Mouse (Mus musculus): ENCODE data around the gene A130010J15Rik.

The A130010J15Rik gene

DNA sequence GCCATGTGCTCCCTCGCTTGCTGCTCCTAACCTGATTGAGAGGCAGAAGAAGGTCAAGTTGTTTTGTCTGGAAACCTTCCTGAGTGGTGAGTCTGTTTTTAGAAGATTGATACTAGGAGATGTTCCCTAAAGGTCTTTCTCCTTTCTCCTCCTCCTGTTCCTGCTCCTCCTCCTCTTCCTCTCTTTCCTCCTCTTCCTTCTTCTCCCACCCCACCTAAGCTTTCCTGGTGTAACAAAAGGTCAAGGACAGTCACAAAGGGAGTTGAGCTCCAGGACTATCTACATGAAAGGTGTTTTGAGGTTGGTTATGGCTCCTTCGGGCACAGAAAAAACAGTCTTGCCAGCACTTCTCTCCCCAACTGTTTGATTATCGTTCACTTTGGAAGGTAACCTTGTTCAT, at the start of gene A130010J15Rik:
A130010J15Rik (plus strand) TSS at position 301 of the 400 bp plus-strand sequence.
- no peak for DNase-seq (ENCODE audit: low spot score)

DNA sequence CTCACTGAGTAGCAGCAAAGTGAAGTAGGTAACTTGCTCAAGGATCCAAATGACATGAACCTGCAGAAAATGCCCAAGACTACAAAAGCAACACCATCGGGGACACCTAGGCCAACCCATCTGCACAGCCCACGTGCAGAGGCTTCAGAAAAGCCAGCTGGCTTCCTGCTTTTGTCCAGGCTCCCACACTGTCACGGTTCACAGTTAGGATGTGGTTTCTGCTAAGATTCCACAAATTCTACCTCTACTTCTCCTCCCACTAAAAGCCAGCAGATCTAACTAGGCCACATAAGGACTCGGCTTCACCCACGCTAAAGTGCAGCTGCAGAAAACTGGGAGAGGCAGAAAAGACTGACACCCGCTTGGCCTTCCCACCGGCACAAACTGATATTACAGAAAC, 45.1 kb upstream of the A130010J15Rik start:
- DNase-seq (ENCODE audit: low spot score) = no peak

DNA sequence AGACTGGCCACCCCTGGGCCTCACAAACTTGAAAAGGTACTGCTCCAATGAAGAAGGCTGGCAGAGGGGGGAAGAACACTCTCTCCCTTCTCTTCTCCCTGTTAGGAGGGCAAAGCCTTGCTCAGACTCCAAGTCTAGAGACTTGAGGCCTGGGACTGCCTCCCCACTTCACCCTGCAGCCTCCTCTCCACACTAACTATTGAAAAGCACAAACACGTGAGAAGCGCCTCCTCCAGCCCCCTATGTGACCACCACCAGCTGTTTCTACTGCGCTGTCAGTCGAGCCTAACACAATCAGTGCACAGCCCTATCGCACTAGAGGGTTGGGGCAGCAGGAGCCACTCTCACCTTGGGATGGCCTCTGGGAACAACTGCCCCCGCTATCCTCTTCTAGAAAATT, 44.6 kb upstream of the A130010J15Rik start:
- DNase-seq (ENCODE audit: low spot score) = no peak

DNA sequence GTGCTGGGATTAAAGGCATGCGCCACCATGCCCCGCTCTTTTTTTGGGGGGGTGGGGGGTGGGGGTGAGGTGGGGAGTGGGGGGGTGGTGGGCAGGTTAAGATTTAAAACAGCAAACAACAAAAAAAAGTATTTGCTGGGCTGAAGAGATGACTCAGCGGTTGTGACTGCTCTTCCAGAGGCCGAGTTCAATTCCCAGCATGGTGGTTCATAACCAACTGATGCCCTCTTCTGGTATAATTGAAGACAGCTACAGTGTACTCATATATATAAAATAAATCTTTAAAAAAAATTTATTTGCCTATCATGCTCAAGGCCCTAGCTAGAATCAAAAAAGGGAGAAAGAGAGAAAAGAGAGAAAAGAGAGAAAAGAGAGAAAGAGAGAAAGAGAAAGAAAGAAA, 42.0 kb upstream of the A130010J15Rik start:
- DNase-seq (ENCODE audit: low spot score) = peak; percentile 20

DNA sequence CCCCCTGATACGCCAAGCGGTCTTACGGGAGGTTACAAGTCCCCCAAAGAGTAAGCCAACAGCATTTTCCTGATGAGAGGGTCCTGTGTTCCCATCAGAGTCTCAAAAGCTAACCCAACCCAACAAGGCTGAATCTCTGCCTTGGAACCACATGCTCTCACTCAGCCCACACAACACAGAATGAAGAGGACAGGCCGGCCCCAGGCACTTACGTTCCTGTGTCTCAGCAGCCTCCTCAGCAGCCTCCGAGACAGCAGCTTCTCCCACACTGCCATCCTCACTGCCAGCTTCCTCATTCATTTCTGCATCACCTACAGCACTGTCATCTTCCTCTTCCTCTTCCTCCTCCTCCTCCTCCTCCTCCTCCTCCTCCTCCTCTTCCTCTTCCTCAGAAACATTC, 39.8 kb upstream of the A130010J15Rik start:
- DNase-seq (ENCODE audit: low spot score) = no peak

DNA sequence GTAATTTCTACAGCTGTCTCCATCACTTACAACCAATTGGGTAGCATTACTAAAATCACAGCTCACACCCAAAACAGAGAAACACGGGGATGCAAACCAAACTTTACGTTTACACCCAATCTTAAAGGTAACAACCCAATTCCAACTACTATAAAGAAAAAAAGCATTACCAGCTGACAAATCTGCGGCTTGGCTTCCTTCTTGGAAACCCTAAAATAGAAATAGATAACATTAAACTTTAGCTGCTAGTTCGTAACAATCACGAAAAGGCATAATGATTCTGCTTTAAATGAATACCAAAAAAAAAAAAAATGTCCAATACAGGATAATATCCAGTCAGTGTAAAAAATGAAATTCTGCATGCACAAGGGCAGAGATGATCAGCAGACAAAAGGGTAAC, 38.5 kb upstream of the A130010J15Rik start:
- DNase-seq (ENCODE audit: low spot score) = peak; percentile 5

DNA sequence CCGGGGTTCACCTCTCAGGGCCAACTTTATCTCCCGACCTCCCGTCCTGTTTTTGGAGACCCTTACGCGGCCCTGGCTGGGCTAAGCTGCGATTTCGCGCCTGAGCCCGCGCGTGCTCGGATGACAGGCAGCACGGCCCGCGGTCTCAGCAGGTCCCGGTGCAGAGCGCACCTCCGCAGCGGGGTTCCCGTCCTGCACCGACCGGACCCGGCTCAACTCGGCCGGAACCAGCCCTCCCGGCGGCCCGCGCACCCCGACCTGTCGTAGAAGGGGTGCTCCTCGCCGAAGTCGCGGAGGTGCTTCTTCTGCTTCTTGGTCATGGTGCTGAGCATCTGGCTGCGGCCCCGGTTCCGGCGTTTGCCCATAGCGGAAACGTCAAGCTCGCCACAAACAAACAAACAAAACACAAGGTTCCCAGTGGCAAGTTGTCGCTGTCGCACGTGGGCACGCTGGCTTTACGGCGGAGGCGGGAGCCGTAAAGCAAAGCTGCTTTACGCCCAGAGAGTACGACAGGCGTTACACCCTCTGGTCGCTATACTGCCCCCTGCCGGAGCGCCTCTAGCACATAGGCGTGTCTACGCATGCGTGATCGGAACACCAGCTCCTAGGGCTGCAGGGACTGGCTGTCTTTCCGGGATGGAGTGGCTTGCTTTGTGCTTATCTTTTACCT, 37.9 kb upstream of the A130010J15Rik start, which contains the start of gene Diexf:
Diexf (minus strand) TSS at position 487 of the 670 bp plus-strand sequence.
- peak; percentile 99 for DNase-seq (ENCODE audit: low spot score)

DNA sequence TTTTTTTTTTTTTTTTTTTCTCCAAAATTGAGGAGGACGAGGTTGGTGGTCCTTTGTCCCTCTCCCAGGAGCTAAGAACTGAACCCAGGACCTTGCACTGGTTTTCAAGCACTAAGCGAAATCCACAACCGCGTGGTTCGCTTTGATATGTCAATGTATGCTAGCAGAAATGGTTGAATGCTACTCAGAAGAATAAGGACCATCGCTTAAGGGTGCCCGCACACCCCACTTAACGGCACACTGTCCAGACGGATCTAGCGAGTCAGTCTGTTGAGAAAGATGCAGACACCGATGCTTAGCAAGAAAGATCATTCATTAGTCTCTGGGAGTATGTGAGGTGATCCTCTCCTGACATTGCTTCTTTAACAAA, 37.4 kb upstream of the A130010J15Rik start:
- no peak for DNase-seq (ENCODE audit: low spot score)

DNA sequence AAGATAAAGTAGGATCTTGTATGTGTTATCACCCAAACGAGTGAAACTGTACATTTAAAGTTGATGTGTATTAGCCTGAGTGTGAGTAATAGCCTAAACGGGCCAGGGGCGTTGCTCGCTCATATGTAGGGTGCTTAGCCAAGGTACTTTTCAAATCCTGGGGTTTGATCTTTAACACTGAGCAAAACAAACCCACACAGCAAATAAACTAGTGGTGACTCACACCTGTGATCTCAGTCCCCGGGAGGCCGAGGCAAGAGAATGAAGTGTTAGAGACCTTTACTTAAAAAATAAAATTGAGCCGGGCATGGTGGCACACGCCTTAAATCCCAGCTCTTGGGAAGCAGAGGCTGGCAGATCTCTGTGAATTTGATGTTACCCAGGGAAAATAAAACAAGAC, 37.0 kb upstream of the A130010J15Rik start:
- no peak for DNase-seq (ENCODE audit: low spot score)

DNA sequence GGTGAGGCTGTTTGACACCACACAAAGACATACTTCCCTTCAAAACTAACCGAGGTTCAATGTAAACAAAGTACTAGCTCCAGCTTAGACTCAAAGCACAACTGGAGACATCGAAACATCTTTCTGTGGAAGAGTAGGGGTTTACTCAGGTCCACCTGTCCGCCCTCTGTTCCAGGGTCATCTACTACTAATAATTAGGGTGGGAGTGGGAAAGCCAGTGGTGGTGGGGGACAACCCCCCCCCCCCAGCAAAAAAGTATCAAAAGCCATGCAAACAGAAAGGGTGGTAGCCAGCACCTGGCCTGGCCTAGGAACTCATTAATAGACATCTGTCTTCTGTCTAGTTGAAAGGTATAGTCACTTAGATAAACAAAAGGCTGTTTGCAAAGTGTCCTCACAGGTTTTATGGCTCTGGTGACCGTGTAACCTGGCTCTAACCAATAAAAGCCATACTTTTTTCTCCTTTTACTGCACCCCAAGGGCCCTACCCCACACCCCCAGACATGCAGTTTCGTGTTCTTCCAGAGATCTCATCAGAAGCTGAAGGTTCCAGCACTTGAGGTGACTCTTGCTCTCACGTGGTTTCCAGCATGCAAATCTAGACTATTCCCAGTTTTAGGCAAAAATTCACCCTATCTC, 36.4 kb upstream of the A130010J15Rik start:
- DNase-seq (ENCODE audit: low spot score) = no peak

DNA sequence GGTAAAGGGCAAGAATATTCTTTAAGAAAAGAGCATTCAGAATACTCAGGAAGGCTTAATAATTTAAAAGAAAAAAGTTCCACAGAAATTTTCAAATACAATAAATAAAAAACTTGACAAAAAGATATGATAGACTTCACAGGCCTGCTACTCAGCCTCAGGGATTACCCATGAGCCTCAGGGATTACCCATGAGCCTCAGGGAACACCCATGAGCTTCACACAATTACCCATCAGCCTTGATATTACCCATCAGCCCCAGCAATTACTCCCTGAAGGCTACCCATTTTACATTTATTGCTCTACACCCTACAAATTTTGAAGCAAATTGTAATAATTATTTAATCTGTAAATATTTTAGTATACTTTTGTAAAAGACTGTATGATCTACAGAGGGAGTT, 35.5 kb upstream of the A130010J15Rik start:
- no peak for DNase-seq (ENCODE audit: low spot score)

DNA sequence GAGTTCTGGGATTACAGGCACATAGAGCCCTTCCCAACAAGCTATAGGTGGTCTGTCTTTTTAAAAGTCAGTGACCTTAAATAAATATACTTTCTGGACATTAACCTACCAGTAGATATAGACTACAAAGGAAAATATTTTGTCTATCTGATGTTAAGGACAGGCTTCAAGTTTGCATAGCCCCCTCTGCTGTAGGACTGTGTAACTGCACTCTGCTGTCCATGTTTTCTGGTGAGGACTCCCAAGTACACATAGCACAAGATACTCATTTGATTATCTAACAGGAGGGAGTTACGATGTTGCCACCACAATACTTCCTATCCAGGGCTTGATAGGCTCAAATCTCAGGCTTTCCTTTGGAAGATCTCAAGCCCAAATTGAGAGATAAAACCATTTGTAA, 34.1 kb upstream of the A130010J15Rik start:
- peak; percentile 40 for DNase-seq (ENCODE audit: low spot score)

DNA sequence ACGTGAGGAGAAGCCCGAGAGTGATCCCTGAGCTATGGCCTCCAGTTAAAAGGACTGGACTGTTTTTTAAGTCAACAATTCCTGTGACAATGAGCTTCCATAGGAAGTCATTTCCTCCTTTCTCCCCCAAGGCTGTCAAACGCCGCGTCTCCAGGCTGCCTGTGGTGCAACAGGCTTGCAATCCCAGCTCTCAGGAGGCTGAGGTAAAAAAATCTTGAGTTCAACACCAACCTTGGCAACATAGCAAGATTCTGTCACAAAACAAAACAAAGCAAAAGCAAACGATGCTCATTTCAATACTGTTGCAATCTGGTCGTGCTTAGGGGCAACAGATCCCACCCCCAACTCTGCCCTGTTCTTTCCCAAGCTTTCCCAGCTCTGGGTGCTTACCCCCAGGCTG, 29.8 kb upstream of the A130010J15Rik start:
- no peak for DNase-seq (ENCODE audit: low spot score)

DNA sequence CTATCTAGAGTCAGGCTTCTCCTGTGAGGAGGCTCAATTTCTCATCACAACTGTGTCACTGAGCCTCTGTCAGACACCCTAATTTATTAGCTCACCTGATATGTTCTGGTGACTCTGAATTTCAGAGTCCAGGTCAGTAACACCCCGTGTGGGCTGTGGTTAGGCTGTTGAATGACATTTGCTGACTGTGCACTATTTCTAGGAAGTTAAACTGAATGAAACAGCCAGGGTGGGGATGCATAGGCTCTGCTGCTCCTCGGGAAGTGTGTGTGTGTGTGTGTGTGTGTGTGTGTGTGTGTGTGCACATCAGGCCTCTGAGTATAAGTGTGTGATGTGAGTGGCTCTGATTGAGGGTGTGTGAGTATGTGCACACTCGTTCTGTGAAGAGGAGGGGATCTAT, 29.2 kb upstream of the A130010J15Rik start:
- DNase-seq (ENCODE audit: low spot score) = no peak

DNA sequence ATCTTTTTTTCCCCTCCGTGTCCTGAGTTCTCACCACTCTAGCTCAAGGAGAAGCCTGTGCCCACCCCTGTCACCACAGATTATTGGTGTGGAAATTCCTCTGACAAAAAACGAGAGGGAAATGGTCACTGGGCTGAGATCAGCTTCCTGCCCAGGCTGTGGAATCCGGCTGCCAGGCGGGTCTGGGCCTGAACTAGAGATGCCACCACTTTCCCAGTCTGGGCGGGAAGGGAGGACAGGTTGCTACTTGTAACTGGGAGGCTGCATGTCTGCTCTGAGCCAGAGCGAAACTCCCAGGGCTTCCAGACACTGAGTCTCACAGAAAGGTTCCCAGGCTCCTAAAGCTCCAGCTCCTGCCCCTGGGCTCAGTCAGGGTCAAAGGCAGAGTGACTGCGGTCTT, 26.7 kb upstream of the A130010J15Rik start:
- no peak for DNase-seq (ENCODE audit: low spot score)

DNA sequence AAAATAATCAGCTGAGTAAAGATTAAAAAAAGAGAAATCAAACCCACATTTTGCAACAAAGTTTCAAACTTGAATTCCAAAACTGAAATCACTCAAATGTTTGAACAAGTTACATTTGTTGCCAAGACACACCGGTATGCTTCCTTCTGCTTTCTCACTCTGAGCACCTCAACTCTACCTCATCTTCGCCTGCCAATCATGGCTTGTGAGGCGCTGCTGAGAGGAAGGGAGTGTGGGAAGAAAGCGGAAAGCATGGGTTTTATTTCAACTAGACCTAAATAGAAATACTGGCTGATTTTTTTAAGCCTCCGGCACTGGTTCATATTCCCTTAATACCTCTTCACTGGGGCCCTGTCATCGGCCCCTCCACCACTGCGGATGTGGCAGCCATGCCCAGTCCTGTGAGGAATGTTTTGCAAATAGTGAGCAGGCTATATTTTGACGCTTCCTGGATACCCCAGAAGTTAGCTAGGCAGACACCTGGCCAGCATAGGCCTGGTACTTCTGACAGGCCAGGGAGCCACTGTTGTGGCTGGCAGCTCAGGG, 25.3 kb upstream of the A130010J15Rik start:
- DNase-seq (ENCODE audit: low spot score) = no peak

DNA sequence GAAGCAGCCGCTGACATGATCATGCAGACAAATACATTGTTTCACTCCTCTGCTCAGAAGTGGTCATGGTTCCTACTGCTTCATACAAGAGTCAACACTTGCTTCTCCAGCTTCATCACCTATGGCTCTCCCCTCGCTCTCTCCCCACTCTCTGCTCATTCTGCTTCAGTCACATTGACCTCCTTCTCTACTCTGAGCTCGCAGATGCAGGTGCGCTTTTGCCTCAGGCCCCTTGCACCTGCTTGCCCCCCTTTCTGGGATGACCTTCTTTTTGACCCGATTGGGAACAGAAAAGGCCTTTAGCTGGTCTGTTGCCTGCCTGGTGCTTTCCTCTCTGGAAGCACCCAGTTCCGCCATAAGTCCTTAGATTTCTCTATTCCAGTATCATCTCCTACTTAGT, 23.3 kb upstream of the A130010J15Rik start:
- DNase-seq (ENCODE audit: low spot score) = no peak

DNA sequence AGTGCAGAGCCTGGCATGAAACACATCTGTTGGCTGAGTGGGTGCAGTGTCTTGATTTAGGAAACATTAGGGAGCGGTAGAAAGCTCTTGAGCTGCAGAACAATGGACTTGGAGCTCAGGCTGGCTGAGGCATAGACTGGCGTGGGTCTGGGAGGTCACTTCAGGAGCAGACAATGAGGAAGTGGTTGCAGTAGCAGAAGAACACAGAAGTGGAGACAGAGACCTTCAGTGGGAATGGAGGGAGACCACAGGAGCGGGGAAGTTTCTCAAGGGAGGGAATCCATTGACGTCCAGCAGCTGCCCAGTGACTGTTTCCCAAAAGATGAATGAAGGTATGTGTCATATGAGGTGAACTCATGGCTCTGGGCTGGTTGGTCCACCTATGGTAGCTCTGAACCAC, 22.7 kb upstream of the A130010J15Rik start:
- no peak for DNase-seq (ENCODE audit: low spot score)

DNA sequence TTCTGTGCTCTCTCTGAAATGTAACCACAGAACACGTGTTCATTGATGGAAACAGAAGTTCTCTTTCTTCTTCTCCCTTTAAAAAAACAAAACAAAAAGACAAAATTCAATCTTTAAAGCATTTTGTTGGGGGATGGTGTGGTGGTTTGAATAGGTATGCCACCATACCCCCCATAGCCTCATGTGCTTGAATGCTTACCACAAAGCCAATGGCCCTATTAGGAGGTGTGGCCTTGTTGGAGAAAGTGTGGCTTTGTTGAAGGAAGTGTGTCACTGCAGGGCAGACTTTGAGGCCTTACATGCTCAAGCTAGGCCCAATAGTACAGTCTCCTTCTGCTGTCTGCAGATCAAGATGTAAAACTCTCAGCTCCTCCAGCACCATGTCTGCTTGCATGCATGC, 21.4 kb upstream of the A130010J15Rik start:
- DNase-seq (ENCODE audit: low spot score) = no peak

DNA sequence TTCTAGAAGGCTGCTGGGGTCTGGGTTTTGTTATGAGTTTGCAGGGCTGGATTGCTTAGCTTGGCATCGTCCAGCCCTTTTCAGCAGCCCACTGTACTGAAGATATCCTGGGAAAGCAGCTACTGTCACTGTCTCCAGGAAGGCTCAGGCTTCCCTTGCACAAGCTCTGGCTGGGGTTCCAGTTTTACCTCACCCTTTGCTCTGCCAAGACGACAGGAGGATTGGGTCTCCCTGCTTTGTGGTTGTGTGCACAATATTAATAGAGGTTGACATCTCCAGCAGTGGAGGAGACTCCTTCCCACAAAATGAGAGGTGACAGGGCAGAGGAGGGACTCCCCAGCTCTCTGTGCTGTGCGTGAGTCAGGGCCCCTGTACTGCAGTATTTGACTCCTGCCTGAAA, 18.6 kb upstream of the A130010J15Rik start:
- no peak for DNase-seq (ENCODE audit: low spot score)

DNA sequence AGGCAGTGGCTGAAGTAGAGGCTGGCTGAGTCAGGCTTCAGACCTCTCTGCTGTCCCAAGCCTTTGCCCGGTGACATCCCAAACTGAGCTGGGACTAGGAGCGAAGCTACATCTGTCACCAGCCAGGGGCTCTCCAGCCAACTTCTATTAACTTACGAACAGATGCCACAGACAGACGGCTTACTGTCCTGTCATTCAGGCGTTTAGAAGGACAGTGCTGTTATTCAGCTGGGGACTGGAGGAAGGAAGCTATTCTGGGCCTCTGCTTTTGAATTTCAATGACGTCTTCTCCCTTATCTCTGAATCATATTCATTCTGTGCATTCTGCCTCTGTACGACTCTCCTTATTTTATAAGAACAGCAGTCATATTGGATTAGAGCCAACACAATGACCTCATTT, 16.7 kb upstream of the A130010J15Rik start:
- no peak for DNase-seq (ENCODE audit: low spot score)

DNA sequence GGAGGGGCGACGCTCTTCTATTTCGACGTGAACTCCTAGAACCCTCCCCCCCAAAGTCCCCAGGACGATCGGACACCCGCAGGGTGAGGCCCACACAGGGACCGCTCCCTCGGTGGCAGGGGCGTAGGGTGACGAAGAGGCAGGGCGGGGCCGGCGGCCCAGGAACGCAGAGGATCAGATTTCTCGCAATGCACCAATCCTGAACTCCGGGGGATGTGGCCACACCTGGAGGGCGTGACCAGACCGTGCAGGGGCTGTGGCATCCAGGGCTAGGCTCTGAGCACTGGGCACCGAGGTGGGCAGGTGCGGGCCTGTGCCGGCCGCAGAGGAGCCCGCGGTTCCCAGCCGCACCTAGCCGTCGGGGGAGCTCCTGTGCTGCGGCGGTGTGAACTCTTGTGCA, 15.0 kb upstream of the A130010J15Rik start, which contains the start of gene Irf6:
Irf6 (plus strand) TSS at position 240 of the 400 bp plus-strand sequence.
- DNase-seq (ENCODE audit: low spot score) = no peak

DNA sequence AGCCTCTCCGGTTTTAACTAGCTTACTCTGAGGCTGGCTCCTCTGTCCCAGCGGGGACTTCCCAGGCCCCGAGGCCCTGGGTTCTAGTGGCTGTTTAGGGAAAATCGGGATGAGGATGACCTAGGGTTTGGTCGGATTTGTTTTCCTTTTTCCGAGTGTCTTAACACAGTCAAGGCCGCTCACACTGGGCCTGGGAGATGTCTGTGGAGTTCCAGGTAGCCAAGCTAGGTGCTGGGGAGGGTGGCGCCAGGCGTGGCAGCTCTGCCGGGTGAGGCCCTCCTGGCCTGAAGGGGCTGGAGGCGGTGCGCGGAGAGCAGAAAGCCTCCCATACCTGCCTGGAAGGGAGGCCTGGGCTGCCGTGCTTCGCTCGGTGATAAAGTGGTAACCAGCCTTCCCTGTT, 14.3 kb upstream of the A130010J15Rik start:
- DNase-seq (ENCODE audit: low spot score) = no peak
